Mouse (Mus musculus) c-Kit-negative CD71-positive TER-119-positive erythroid progenitor cells, embryonic 14.5 days (primary cell): ENCODE data around the gene Rapgef4.

Source experiments
- DNase-seq: peaks from one replicate; pipeline ENCODE4 v3.0.0-alpha.2; 2013; ENCODE audit warnings: low read depth, low spot score

Rapgef4 gene

DNA sequence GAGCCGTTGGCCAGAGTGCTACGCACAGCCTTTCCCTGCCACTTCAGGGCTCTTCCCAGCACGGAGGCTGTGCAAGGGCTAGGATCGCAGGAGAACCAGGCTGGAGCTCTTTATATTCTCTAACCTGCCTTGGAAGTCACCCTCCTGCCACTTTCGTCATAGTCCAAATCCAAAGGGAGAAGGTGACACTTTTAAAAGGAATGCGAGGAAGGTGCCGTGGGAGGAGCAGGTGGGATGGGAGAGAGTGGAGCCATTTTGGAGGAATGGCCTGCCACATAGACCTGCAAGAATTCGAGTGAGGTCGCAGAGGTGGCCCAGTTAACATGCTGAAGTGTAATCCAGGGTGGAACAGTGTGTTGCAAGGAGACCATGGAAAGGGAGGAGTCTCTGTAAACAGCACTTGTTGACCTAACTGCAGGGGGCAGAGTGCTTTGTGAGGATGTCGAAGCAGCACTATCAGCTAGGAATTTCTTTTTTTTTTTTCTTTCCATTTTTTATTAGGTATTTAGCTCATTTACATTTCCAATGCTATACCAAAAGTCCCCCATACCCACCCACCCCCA is 94.0 kb downstream of the Rapgef4 start:
- no peak for DNase-seq

DNA sequence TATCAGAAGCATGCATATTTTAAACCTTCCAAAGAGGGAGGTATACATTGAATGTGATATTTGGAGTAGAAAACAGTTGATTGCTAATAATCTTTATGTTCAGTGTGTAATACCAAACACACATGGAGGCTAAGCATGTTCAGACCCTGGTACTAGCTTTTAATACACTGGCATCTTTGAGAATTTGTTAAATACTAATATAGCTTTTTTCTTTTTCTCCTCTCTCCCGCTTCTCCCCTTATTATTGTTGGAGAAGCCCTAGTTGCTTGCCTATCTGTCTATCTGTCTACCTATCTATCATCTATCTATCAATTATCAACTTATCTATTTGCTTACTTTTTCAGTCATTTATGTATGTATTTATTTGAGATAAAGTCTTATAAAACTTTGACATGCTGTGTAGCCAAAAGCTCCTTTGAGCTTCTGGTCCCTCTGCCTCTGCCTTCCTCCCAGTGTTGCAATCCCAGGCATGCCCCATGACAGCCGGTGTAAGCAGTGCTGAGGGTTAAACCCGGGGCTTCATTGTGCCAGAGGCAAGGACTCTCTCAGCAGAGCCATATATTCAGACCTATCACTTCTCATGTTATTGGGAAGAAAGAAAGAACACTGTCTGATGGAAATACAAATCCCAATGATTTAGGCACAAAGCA is 96.6 kb downstream of the Rapgef4 start:
- DNase-seq = no peak

DNA sequence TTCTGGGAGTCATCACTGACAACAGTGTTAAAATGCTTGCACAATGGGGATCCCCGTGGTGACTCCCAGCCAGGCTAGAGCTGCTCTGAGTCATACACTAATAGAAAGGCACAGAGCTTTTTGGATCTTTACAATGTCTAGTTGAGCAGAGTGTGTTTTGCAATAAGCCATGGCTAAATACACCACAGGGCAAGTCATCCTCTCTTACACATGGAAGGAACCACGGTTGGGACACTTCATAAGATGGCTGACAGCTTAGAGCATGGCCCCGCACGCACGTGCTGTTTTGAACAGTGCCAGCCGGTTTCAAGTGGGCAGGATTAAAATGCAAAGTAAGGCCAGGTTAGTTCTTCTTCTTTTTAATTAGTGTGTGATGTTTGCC is 97.1 kb downstream of the Rapgef4 start:
- DNase-seq = no peak

DNA sequence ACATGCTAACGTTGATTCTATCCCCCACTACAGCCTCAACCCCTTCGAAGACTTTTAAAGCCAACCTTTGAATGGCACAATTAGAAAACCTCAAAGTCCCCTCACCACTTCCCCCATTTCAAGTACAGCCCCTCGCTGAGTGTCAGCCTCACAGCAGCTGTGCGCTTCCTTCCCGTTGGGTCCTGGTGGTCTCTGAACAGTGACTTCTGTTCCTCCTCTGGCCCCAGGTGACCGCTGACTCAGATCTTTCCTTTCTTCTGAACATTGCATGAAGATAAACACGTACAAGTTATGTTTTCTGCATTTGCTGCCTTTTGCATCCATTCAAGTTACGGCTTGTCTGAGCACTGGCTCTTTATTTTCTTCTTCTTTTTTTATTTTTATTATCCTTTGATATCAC is 98.1 kb downstream of the Rapgef4 start:
- DNase-seq = no peak

DNA sequence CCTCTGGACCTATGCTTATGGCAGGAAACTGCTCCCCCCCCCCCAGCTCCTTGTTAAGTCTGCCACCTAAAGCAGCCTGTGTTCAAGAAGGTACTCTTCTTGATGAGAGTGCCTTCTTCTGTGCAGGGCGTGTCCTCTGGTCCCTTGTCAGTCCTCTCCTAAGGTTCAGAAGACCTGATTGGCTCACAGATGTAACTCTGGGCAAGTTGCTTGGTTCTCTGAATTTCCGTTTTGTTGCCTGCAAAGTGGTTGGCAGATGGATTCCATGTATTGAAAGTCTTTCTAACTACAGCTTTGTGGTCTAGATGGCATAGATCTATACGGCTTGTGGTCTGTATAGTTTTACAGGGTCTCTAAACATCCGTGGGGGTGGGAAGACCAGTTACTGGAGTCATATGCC is 101.8 kb downstream of the Rapgef4 start:
- no peak for DNase-seq

DNA sequence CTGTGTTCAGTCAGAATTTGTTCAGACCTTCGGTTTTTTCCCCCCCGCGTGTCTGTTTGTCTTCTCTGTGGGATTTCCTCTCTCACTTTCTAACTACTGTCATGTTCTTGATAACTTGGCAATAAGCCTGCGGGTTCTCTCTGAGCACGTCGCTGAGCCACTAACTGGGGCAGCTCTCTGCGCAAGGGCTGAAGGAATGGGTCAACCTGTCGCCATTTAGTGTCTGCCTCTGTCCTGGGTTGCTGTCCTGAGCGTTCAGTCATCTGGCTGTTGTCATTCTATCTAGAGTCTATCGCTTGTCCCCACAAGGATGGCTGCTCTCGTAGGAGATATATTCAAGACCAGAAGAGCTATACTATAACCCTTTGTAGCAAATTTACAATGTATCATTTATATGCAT is 107.8 kb downstream of the Rapgef4 start:
- no peak for DNase-seq

DNA sequence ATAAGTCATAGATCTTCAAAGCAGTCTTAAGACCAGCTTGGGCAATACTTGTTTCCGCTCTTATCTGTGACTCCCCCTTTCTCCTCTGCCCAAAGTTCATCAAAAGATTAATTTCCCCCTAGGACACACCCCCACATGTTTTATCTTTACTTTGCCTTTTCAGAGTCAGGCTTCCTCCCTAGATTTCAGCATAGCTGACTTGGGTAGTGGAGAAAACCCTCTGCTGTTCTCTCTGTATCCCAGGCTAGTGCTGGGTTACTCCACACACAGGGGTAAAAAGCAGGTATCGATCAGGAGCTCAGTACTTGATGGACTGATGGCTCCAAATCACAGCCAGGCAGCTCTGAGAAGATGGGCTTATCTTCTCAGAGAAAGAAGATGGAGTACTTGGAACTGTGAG is 109.0 kb downstream of the Rapgef4 start:
- DNase-seq = no peak

DNA sequence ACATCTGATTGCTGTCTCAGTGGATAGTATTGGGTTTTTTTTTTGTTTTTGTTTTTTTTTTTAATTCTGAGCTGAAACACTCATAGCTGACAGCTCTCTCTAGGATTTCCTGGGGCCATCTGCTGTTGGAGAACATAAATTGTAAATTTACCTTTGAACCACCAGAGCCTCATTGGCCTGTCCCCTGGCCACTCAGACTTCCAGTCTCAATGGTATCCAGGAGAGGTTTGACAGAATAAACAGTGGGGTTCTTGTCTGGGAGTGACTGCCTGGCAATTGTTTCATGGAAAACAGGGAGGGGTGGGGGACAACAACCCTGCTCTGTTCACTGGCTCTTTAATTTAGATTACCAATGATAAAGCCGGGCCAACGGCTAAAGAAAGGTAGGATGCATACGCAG is 111.0 kb downstream of the Rapgef4 start:
- no peak for DNase-seq

DNA sequence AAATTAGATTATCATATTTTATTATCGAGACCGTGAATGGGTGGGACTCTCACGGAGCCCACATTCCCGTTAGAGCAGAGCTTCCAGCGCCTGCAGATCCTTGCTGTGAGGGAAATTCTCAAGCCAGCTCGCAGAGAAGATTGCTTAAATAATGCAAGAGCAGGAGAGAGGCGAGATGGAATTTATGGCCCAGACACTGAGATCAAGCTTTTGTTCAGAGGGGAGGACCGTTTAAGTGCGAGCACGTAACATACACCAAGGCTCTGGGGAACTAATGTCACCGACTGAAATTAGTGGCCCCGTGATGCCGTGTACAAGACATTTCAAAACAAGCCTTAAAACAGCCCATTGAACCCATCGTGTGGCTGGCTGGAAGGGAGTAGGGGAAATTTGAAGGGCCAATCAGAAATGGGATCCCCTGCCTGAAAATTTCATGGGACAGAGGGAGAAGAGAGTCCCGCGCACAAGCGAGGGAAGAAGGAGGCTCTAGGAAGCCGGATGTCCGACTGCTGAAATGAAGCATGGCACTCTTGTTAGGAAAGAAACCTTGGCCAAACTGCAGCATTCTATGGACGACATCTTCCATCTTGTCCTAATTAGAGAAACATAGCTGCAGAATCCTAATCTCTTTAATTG is 112.5 kb downstream of the Rapgef4 start:
- no peak for DNase-seq

DNA sequence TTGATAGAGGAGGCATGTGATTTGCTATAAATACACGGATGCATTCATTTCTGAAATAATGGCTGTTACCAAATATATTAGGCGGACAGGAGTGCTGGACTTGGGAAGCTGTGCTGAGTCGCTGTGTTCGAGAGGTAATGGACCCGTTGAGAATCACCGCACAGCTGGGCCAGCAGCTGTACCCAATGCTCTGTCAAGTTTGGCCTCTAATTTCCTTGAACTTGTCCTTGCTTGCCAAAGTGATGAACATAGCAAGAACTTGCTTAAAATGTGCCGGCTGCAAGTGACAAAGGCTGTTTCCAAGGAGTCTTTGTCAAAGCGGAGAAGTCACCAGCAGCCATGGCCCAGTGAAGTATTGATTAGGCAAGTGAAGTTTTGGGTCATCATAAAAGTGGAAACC is 113.0 kb downstream of the Rapgef4 start:
- DNase-seq = no peak

DNA sequence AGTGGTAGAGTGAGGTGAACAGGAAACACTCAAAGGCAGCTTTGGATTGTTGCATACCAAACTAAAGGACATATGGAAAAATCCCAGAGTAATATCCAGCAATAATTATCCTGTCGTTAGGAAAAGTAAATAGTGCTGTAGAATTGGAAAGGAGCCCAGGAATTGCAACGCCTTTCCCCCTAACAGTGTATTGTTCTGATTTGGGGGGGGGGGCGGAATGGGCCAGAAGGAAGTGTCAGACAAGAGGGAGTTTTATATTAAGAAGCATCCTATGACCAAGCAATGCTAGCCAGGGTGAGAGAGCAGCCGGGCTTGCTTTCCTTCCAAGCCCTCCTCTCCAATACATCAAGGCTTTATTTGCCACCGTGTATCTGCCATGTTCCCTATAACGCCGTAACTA is 113.4 kb downstream of the Rapgef4 start:
- no peak for DNase-seq

DNA sequence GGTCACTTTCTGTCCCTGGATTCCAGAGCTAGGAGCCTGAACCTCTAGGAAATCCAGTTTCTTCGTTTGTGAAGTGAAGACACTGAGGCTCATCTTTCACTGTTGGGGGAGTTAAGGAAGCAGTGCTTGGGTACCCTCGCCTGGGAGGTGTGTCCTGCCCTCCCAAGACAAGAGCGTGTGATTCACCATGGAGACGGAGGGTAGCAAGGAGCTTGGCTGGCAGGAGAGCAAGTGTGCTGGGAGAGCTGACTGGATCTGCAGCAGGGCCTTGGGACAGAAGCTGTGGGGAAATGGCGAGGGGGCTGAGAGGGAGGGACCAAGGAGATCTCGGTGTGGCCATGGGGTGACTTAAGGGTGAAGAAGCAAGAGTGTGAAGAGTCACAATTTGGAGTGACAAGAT is 114.0 kb downstream of the Rapgef4 start:
- no peak for DNase-seq

DNA sequence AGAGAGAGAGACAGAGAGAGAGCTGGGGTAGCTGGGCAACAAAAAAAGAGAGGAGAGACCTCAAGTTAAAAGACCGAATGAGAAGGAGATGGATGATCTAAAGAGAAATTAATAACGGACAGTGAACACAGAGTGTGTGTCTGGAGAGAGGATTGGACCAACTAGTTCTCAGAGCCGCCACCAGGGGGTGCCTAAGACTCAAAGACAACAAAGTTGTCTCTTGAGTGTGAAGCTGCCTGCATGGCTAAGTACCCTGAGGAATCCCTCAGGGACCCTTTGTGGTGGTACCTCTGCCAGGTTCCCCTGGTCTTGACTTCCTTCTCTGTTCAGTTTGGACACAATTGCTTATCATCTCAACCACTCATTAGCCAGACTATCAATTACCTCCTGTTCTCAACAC is 115.3 kb downstream of the Rapgef4 start:
- no peak for DNase-seq

DNA sequence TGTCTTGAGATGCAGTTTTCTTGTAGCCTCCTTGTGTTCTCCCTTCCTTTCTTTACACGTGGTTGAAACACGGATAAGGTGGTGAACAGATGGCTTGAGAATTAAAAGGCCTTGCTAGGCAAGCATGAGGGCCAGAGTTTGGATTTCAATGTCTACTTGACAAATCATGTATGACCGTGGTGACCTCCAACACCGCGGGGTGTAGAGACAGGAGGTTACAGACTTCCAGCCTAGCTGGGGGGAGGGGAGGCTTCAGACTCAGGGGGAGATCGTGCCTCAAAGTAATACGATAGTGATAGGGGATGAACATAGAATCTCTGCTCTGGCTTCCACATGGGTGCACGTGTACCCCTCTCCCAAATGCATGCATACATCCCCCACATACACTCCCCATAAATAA is 117.3 kb downstream of the Rapgef4 start:
- no peak for DNase-seq

DNA sequence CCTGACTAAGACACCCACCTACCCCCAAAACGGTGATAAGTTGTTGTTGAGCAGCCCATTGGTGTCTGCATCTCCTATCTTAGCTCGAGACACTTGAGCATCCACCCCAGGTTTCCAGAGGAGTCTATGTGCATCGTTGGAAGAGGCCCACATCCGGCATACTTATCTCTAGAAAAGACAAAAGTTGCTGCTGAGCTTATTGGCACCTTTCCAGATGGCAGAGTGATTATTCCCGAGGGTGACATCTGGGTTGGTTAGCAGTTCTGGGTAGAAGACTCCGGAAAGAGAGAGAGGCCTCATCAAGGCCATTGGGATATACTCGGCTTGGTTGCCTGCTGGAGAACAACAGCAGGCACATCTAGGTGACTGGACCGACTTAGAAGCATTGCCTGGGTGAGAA is 123.6 kb downstream of the Rapgef4 start:
- no peak for DNase-seq

DNA sequence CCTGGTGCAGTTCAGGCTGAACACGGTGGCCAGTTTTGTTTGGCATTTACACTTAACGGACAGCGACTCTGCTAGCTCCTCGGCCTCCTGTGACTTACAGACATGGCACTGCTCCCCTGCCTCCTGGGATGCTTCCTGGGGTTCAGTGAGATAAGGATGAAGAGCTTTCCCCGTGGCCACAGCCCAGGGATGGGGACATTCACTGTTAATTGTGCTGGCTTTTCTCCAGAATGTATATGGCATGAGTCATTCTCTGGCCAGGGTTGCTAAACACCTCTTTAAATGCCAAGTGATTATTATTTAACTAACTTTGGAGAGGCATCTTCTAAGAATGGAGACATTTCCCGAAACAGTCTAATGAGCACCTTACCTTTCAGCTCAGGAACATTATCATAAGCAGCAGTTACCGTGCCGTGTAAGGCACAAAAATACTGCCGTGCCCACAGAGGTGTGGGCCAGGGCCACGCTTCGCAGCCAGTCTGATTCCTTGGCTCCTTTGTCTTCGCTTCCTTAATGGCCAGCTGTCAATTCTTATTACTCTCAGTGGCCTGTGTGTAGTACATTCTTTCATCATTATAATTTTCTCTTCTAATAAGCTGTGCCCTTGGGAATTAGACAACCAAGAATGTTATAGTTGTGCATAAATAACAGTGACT is 126.6 kb downstream of the Rapgef4 start:
- no peak for DNase-seq

DNA sequence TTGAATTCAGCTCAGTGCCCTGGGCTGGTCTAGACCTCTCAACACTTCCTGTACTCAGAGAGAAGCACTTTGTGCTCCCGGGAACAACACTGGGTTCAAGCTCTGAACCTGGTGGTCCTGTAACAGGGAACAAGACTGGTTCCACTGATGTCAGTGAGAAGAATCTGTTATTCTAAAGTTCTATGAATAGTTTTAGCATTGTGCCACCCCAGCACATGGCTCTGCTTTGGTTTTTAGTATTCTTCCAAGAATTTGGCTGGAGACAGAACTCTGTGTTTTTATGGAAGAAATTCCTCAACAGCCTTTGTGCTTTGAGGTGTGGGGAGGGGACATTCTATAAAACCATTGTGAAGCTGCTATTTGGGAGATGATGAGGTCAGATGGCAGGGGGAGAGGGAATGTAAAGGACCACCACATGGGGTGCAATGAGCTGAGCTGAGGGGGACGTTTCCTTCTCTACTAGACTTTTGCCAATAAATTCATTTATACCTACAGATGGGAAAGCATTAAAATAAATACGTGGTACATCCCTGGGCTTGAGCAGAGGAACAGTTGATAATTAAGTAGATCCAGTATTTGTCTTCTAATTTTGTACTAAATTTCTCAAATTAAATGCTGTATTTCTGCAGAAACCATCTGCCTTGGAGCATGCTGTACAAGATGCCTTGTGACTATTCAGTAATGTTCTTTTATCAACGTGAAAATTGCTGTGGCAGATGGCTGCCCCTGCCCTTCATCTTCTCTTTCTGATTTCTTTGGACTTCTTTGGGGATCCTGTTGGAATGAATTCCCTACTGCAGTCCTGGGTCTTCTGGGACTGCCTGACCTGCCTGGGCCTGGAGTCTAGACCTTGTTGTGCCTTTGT is 127.6 kb downstream of the Rapgef4 start:
- no peak for DNase-seq

DNA sequence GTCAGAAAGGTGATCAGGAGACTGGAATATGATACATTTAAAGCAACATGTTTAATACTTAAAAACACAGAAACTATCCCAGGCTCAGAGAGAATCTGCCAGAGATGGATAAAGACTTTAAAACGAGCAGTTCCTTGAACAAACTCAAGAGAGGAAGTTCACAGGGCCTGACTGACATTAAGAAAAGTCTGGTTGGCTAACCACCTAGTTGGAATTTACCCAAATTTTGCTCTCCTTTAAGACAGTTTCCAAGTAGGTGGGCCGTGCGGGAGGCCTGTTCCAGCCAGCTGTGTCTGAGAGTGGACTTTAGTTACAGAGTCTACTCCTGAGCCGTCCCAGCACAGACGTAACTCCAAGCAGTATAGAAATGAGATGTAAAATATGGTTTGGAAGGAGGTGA is 129.4 kb downstream of the Rapgef4 start:
- DNase-seq = no peak

DNA sequence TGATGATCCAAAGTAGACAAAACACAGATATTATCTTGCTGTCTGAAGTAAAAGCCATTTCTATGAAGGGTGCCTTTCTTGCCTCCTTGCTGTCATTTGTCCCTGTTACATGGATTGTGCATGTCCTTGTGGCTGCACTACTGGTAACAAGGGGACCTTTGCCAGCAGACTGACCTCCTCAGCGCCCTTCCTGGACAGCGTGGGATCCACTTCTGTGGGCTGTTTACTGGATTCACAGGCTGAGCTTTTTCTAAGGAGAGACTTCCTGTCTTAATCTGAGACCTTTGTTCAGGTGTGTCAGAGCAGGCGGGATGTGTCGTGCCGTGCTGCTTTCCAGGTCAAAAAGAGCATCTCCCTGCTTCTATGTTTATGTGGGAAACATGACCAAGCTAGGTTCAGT is 132.7 kb downstream of the Rapgef4 start:
- no peak for DNase-seq

DNA sequence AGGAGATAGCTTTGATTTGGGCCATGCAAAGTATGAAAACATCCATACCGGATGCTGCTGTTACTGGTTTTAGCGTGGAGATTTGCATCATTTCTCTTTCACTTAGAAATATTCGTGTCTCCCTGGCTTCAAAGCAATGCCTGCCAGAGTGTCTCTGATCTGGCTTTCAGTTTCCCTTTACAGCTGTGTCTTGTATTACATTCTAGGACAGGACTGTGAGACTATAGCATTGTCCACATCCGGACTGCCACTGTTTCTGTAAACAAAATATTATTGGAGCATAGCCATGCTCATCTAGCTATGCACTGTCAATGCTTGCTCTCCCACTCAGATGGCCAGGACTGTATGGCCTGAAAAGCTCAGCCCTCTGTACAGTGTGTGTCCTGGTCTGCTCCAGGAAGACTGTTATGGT is 133.1 kb downstream of the Rapgef4 start:
- DNase-seq = no peak

DNA sequence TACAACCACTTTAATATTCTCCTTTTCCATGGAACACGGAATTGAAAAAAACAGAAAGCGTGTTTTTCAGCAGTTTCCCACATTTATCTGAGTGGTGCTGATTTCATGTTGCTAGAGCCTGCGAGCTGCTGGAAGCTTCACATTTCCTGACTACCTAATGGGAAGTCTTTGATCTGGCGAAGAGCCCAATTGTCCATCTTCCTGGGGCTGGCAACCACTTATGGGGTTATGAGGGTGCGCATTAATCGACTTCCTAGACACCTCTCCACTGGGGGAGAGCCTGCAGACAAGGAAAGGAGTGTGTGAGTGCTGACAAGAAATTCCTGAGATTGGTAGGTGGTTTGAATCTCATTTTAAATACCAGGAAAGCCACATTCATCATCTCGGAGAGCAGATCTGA is 135.1 kb downstream of the Rapgef4 start:
- no peak for DNase-seq

DNA sequence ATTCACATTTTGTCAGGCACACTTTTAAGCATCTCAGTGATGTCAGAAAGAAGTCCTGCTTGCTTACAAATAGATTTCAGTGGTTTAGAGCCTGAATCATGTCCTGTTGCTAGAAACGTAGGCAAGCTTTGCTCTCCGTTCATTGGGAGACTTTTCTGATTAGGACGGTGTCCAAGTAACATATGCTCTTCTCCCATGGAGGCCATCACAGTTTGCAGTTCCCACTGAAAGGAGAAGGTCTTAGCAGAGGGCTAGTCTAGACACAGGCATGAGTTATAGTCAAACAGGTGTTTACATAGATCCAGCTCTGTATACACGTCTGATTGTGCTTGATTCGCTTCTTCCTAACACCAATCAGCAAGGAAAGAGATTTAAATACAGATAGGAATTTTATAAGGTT is 135.7 kb downstream of the Rapgef4 start:
- DNase-seq = no peak
